Mouse (Mus musculus) embryo, embryonic 11.5 days (tissue): ENCODE measurements at regions not wholly inside any gene's neighbourhood (a gene's known extent, or its start where the extent isn't known, plus 50 kb on each side); places are given as distances from the start of the nearest gene placed in this dataset.
A peak's percentile ranks its signal among the peaks of the same experiment; 100 is the strongest.
"Not testable (repeated sequence)": the region's sequence is repeated elsewhere in the genome, so short reads cannot be mapped to it uniquely, and the experiment has no call there.

Experiments used
- DNase-seq: peaks from one replicate; pipeline ENCODE4 v3.0.0-alpha.2; 2012; ENCODE audit warnings: low read depth, low spot score

- DNase-seq: no peak
Observed at GRCm38 (mm10) chr13:4935940-4936339, 327.0 kb upstream of the Akr1e1 start.

GRCm38 (mm10) chr13:4939849-4940248 is 330.9 kb upstream of the Akr1e1 start:
- DNase-seq: no peak

- DNase-seq: not testable (repeated sequence)
Observed at GRCm38 (mm10) chr13:4942490-4942889, 333.5 kb upstream of the Akr1e1 start.

- no peak for DNase-seq
Observed at GRCm38 (mm10) chr13:4943046-4943445, 334.1 kb upstream of the Akr1e1 start.

GRCm38 (mm10) chr13:4955384-4955783 is 346.4 kb upstream of the Akr1e1 start:
- no peak for DNase-seq

GRCm38 (mm10) chr13:4964824-4965223 is 355.9 kb upstream of the Akr1e1 start:
- no peak for DNase-seq

- DNase-seq: no peak
Observed at GRCm38 (mm10) chr13:4970081-4970892, 361.3 kb upstream of the Akr1e1 start.

GRCm38 (mm10) chr13:4971472-4972067 is 362.6 kb upstream of the Akr1e1 start:
- peak; percentile 17 for DNase-seq

GRCm38 (mm10) chr13:4992876-4993275 is 383.9 kb upstream of the Akr1e1 start:
- DNase-seq: no peak

GRCm38 (mm10) chr13:5008296-5008695 is 399.3 kb upstream of the Akr1e1 start:
- DNase-seq: no peak

- no peak for DNase-seq
Observed at GRCm38 (mm10) chr13:5022439-5022838, 413.5 kb upstream of the Akr1e1 start.

GRCm38 (mm10) chr13:5059859-5060258 is 450.9 kb upstream of the Akr1e1 start:
- DNase-seq: no peak

GRCm38 (mm10) chr13:5060462-5060861 is 451.5 kb upstream of the Akr1e1 start:
- no peak for DNase-seq

- no peak for DNase-seq
Observed at GRCm38 (mm10) chr13:5107454-5107853, 498.5 kb upstream of the Akr1e1 start.

GRCm38 (mm10) chr13:5154911-5155310 is 545.9 kb upstream of the Akr1e1 start:
- DNase-seq: no peak

- DNase-seq: no peak
Observed at GRCm38 (mm10) chr13:5159765-5160684, 551.1 kb upstream of the Akr1e1 start.

GRCm38 (mm10) chr13:5166716-5167115 is 557.7 kb upstream of the Akr1e1 start:
- no peak for DNase-seq

- DNase-seq: no peak
Observed at GRCm38 (mm10) chr13:5178996-5179395, 570.0 kb upstream of the Akr1e1 start.

GRCm38 (mm10) chr13:5179552-5179951 is 570.6 kb upstream of the Akr1e1 start:
- no peak for DNase-seq

GRCm38 (mm10) chr13:5185237-5185800 is 576.3 kb upstream of the Akr1e1 start:
- not testable (repeated sequence) for DNase-seq

- peak; percentile 19 for DNase-seq
Observed at GRCm38 (mm10) chr13:5202736-5203135, 593.8 kb upstream of the Akr1e1 start.

- DNase-seq: no peak
Observed at GRCm38 (mm10) chr13:5204143-5204542, 595.2 kb upstream of the Akr1e1 start.
